Mouse (Mus musculus) megakaryocyte, adult 5-6 weeks (primary cell): Measurements from ENCODE around the gene Ankrd55. TPM values are rescaled to one million over a fixed set of nuclear protein-coding genes. Genes with fewer than 3 reads are reported as not detected.

Experiments used
- ATAC-seq: 2 replicates; pipeline ENCODE4 v1.8.0; 2016; ENCODE audit warnings: mild to moderate bottlenecking, inconsistent platforms; ENCODE audit not compliant: poor library complexity, severe bottlenecking
- total RNA-seq, 2 experiments: library from RNA; stranded (forward) in 1 of 2; stranded (reverse) in 1 of 2; fragments of 153-499, 151-499 nt in 1 of 2; fragments of 221-1000, 200-1000 nt in 1 of 2; gene quantifications; 2 replicates each; pipeline versions ENCODE4 v1.2.3 to v1.2.4; 2015 to 2017

The Ankrd55 gene
- total RNA-seq, 2 experiments from 2014 or later: 0.36 TPM; not detected in 1

DNA sequence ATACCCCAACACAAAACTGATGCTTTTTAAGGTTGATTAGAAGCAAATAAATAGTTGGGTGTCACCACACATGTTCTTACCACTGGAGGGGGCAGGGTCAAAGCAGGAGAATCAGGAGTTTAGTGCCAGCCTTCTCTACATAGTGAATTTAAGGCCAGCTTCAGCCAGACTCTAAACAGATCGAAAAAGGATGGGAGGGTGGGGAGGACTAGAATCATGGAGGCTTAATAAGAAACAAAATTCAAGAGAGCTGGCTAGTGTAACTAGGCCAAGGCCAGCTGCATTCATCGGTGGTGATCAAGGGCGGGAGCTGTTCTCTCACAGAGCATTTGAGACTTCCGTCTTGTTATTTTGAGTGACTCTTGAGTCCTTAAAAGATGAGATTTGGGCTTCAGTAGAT is 83.5 kb downstream of the Ankrd55 start:
- no peak for ATAC-seq

DNA sequence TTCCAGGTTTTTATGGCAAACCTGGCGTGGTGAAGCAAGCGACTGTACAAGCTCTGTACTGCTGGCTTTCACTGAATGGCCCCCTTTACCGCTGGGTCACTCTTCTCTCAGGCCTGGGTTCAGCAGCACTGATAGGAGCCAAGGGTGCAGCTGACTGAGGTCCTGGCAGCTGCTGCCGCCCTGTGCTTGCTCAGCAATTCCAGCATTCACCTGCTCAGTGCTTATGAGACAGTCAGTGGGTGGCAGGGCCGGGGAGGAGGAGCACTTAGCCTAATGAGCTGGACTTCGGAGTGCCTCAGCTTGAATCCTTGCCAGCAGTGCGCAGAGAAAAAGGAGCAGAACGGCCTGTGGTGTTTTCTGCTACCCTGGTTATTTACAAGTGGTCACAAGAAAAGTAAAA is 87.5 kb downstream of the Ankrd55 start:
- no peak for ATAC-seq

DNA sequence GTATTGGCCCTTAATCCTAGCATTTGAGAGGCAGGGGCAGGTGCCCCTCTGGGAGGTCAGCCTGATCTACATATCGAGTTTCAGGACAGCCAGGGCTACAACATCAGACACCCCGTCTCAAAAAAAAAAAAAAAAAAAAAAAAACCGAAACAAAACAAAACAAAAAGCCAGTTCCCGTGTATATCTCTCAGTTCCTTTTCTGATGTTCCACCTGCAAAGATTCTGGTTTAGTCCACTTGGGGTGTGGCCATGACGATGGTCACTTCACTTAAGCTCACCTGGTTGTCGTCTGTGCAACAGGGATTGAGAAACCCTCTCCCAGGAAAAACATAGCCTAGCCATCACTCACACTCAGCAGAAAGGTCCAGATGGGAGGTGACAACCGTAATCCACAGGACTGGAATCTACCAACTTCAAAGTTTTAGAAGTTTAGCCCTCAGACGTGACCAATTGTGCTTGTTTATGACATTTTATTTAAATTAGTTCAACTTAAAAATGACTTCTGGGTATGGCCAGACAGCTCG is 90.6 kb downstream of the Ankrd55 start:
- no peak for ATAC-seq

DNA sequence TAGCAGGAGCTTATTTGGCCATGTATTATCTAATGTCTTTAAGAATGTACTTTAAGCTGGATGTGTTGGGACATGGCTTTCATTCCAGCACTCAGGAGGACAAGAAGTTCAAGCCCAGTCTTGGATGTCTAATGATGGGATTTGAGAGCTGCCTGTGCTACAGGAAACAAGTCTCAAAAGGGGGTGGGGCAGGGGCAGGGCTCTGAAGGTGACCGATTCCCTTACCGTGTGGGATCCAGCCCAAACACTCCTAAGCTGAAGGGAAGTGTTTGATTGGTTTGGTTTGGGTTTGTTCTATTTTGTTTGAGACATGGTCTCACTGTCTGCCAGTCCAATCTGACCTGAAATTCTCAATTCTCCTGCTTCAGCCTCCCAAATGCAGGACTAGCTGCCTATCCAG is 93.2 kb downstream of the Ankrd55 start:
- ATAC-seq: no peak

DNA sequence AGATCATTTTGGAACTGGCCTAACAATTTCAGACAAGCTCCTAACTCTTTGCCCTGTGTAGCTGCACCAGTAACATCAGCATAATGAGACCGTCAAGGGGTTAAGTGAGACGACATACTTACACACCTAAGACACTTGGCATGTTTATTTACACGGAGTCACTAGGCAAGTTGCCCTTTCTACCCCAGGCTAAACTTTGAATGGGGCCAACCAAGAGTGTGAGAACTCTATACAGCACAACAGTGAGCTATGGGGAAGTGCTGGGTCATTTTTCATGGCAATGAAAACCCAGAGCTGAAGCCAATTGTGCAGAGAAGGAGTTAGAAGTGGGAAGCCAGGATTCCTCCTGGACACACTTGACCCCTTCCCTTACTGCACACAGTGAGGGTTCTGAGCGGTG is 94.2 kb downstream of the Ankrd55 start:
- no peak for ATAC-seq

DNA sequence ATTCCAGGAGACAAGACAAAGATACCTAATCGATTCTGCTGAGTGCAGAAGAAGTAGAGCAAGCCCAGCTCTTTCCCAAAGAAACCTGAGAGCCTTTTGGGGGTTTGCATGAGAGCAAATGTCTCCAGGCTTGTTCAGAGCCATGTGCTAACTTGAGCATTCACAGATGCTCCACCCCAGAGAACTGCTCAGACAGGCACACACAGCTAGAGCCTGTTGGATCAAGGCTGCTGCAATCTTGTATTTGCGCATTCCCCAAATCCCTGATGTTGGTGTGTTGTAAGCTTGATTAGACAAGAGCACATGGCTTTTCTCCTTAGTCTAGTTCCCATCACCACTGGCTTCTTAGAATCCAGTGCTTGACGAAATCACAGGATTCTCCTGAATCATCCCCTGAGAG is 94.7 kb downstream of the Ankrd55 start:
- ATAC-seq: no peak

DNA sequence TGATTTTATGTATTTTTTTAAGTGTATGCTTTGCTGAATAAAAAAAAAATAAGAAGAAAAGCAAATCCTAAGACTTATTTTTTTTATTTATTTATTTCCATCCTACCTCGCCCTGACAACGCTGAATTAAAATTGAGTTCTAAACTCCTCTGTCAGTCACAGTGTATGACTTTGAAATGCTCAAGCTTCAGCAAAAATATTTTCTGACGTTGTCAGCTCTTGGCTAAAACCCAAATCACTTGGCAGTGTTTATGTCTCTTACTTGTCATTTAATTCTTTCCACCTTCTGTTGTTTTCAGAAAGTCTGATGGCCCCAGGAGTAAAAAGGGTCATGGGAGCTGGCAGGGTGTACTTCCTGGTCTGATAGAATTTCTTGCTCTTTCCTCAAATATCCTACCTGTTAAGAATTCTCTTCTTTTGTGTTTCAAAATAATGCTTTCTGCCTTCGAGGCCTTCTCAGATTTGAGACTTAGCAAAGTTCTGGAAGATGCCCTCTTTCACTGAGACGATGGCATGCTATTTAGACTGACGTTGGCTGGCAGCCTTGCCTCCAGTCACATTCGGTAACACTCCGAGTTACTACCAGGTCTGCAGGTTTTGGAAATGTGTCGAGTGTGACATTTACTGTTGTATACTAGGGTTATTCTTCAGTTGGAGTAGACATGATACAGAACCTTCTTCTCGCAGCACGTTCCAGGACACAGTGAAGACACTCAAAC is 95.8 kb downstream of the Ankrd55 start:
- ATAC-seq: no peak

DNA sequence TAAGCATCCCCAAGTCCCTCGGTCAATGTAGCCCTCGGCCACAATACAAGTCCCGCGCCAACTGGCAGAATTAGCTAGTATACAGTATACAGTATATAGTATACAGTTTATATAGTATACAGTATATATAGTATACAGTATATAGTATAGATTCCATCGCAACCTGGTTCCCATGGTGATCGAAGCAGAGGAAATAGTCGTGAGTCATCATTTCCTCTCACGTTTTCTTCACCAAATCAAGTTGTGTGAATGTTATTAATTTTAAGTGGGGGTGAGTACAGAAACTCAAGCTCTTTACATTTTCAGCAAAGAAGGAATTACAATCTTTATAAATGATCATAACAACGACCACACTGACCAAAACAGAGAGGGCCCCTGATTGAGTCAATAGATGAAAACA is 96.8 kb downstream of the Ankrd55 start:
- ATAC-seq: no peak

DNA sequence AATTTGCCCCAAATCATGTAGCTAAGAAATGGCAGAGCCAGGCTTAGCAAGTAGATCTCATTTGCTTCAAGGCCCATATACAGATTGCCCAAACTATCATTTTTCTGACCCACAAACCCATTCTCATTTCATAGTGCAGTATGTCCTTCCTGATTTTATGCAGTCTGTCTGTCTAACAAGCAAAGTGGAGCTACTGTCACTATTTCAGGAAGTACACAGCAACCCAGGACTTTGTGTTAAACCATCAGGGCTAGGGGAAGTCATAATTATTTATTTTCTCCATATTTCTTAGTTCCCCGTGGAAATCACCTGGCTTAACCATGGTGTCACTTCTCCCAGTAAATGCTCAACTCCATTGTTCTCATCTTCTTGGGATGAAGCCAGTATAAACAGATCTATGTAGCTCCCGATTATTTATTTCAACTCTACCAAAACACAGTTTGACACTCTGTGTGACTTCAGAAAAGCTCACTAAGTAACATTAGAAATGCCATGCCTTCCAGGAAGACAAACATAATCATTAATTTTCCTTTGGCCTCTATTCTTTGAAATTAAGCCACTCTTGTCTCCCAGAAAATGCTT is 98.3 kb downstream of the Ankrd55 start:
- peak; percentile 65 for ATAC-seq

DNA sequence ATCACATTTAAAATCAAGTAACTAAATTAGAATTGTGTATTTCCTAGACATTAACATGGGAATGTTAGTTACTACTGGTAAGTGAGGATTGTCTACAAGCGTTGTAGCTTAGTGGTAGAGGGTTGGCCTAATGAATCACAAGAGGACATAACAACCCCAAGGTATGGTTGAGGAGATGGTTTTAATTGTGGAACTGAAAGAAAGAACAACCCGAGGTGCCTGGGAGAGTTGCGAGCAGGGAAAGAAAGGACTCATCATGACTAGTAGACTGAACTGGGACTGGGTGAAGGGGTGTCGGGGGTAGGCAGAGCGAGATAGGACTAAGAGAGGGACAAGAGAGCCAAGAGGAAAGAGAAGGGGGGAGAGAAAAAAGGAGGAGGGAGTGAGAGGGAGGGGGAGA is 99.0 kb downstream of the Ankrd55 start:
- ATAC-seq: peak; percentile 65

DNA sequence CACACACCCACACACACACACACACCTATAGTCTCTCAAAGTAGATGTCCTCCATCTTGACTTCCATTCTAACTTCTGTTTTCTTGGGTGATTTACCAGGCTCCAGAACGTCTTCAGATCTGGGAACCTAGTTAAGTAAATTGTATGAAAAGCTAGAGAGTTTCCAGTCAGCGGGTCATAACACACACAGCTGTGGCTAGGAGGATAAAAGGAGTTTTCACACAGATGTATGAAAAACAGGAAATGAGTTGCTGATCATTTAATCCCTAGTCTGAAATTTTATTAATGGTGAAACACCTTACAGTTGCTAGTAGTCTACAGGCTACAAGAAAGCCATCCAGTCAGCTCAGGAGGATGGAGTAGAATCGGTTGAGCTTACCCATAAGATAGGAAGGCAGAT is 99.9 kb downstream of the Ankrd55 start:
- no peak for ATAC-seq

DNA sequence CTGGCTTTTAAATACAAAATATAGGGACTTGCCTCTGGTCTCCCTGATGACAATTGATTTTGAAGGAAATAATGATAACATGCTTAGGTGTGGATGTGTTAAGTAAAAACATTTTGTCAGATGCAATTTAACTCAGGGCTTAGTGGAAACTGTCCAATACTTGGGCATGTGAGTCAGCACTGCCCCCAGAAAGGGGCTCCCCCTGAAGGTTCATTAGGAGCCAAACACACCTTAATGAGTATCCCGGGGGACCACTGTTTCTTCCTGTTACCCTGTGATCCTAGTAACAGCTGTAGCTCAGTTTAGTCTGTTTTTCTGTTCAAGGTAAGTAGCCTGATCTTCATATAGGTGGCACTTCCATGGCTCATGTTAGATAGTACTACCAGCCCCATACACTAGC is 102.0 kb downstream of the Ankrd55 start:
- ATAC-seq: no peak

DNA sequence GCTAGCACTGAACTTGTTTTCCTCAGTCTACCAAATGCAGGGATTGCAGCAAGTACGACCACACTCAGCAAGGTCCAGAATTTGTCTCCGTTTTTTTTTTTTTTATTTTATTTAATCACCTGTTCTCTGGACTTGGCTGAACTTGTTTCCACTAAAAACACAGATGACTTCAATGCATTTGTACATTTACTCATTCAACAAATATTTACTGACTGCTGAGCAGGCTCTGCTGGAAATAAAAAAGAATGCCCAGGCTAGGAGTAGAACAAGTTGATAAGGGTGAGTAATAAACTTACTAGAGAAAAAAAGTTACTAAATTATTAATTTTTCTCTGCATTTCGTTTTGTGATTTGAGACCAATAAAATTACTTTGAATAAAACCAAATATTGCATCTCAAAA is 103.1 kb downstream of the Ankrd55 start:
- ATAC-seq: no peak

DNA sequence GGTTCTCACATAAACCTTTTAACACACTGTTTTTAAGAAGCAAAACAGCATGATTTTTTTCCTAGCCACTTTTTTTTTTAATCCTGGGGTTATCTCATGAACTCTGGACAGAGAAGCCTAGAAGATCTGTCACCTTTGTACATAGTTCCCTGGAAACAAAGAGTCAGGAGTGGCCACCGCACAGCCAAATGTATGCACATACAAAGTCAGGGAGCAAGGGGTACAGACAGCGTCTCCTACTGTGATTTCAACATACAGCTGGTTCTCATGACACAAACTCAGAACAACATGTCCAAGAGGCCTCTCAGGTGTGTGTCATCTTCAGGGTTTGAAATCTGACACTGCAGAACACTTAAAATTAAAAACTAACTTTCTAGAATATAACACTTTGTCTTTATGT is 105.1 kb downstream of the Ankrd55 start:
- ATAC-seq: no peak

DNA sequence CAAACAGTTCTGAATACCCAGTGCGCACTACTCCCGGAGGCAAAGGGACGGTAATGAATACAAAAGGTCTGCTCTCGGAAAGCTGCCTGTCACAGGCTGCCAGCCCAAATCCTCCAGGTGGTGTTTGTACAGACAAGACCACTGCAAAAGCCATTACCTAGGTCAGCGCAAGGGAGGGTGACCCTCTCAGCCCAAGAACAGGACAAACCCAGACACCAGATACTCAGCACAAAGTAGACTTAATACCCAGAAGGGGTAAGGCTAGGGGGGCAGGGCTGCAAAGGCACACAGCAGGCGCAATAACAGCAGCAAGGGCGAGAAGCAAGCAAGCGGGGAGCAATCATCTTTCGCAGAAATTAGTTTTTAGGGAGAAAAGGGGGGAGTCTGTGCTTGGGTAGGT is 106.0 kb downstream of the Ankrd55 start:
- no peak for ATAC-seq

DNA sequence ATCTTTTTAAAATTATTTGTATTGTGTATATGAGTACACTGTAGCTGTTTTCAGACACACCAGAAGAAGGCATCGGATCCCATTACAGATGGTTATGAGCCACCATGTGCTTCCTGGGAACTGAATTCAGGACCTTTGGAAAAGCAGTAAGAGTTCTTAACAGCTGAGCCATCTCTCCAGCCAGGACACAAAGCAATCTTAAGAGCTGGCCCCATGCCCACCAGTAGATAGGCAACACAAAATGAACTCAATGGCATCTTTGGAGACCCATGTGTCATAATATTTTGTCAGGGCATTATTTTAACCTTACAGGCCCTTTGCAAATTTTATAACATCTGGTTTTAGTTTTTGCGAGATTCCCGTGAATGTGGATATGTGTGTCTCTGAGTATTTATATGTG is 116.5 kb downstream of the Ankrd55 start:
- no peak for ATAC-seq

DNA sequence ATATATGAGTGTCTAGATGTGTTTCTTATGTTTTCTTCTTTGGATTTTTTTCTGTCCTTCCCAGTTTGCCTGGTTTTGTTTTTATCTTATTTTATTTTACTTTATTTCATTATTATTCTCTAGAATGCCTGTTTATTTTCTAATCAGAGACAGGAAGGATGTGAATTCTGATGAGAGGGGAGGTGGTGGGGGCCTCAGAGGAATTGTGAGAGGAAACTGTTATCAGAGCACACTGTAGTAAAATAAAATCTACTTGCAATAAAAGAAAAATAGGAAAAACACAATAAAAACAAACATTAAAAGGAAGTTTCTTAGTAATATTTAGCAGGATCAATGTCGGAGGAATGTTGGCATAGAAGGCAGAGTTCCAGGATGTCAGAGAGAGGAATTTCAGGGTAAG is 116.9 kb downstream of the Ankrd55 start:
- no peak for ATAC-seq

DNA sequence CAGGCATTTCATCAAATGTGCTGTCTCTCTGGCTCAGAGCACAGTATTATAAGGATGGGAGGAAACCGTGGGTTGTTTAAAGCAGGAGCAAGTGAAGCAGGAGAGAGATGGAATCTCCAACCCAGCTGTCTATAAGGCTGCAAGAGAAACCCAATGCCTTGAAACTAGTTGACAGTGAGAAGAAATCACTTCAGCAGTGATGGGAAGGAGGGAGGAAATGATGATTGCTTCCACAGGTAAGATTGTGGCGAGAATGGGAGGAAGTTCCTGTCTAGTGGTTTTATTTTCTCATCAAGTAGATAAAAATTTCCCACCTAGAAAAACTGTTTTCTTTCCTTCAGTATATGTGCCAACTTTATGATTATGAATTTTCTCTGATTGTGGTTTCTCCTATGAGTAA is 118.4 kb downstream of the Ankrd55 start:
- no peak for ATAC-seq

DNA sequence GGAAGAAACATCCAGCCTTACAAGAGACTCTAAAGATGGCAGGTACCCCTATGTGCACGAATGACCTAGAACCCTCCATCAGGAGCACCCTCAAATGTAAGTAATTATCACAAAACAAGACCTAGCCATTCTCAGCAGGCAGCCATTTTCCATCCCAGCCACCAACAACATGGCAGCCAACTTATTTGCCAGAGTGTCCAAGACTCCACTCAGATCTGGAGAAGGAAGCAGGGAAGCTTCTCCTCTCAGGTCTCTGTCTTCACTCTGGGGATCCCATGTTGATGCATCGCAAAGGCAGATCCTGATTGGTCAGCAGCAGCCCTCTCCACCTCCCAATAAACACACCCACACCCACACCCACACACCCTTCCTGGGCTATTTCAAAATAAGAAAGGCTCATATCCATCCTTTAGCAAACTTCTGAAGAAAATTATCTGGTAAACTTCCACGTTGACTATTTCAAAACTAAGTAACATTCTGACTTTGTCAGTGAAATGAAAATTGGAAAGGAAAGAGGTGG is 119.0 kb downstream of the Ankrd55 start:
- ATAC-seq: no peak

DNA sequence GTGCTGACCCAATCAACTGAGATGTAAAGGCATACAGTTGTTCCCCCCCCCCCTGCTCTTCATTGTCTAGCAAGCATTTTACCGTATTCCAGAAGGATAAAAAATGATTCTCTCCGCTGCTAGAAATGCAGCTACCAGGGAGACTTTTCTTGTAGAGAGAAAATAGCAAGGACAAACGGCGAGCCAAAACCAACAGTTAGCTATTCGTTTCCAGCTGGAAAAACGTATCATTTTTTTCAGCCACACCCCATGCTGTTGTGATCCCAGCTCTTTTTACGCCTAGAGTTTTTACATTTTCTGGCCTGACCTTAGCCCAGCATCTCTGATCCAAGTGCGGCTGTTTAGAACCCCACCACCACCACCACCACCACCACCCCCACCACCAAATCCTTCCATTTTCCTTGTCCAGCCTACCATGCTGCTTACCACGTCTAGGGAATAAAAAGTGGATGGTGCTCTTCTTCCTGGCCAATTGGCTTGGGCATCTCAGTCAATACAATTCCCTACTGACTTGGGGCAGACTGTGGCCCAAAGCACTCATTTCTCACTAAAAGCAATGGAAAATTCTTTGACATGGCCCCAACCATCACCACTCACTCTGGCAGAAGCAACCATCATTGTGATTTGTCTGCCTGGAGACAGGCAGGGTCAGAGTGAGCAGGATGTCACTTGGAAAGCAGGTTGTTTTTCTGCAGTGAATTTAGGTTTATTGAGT is 119.7 kb downstream of the Ankrd55 start:
- no peak for ATAC-seq

DNA sequence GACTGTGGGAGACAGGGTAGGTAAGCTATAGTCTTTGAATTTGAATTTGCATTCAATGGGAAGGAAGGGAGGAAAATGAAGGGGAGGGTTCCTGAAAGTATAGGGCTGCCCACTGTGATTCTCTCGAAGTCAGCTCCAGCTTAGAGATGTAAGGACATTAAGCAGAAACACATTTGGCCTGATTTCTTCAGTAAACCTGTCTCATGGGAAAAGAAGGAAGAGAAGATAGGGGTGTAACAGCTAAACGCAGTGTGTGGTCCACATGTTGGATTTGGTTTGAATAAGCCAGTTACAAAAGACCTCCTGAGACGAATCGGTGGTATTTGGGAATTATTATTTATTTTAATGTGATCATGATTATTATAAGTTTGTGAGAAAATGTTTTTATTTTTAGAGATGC is 120.5 kb downstream of the Ankrd55 start:
- ATAC-seq: 0 out of 2 replicates have a peak, but pooled peaks have one; percentile 28

DNA sequence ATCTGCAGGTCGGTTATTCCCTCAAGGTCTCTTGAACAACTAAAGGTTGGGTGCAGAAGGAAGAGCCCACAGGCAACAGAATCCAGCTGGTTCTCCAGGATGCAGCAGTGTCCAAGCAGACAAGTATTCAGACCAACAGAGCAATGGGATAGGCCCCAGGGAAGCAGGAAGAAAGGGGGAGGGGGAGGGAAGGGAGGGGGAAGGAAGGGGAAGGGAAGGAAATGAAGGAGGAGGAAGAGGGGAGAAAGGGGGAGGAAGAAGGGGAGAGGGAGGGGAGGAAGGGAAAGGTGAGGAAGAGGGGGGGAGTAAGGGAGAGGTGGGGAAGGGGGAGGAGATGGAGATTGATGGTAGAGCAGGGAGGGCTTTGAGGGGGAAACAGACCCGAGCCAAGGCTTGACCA is 121.1 kb downstream of the Ankrd55 start:
- ATAC-seq: no peak
